Mouse (Mus musculus) layer of hippocampus, postnatal 36 days (tissue): ENCODE measurements around the gene Vipr1. TPM values are rescaled to one million over a fixed set of nuclear protein-coding genes. Genes with fewer than 3 reads are reported as not detected.
"Not testable (repeated sequence)": the region's sequence is repeated elsewhere in the genome, so short reads cannot be mapped to it uniquely, and the experiment has no call there.

Source experiments
- DNase-seq, 2 experiments: peaks; one replicate each; pipeline ENCODE4 v3.0.0; 2022
- total RNA-seq, 2 experiments: library from RNA; stranded (reverse); gene quantifications; 2 replicates each; pipeline ENCODE4 v1.2.3; 2021

The Vipr1 gene
- total RNA-seq, result 10 to 100 TPM; 15.0 to 18.7 TPM

DNA sequence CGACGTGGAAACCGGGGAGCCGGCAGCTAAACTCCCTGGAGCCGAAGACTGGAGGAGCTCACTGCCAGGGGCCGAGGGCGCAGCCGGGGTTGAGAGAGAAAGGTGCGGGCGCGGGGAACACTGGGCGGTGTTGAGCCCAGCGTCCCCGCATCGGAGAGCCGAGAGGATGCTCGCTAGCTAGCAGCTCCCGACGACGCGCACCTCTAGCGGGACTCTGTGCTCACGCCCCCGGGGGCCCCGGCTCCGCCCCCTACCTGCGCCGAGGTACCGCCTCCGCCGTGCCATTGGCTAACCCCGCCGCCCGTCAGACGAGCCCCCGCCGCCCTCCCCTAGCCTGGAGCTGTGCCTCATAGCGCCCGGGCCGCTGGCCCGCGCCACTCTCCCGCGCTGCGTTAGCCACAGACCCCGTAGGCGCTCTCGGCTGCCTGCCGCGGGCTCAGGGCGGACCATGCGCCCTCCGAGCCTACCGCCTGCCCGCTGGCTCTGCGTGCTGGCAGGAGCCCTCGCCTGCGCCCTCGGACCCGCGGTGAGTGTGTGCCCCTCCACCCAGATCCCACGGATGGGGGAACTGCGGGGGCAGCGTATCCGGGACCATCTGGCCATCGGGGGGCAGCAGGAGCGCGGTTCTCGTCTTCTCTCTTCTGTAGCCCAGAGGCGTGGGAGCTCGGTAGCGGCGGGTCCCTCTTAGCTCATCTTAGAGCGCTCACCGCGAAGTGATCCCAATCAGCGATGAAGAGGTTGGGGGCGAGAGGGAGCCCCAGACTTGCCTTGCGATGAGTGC, at the start of gene Vipr1:
TSS of gene Vipr1 (plus strand) at position 316 of the 781 bp plus-strand sequence.
- peak; percentile 84 to 86 for DNase-seq

DNA sequence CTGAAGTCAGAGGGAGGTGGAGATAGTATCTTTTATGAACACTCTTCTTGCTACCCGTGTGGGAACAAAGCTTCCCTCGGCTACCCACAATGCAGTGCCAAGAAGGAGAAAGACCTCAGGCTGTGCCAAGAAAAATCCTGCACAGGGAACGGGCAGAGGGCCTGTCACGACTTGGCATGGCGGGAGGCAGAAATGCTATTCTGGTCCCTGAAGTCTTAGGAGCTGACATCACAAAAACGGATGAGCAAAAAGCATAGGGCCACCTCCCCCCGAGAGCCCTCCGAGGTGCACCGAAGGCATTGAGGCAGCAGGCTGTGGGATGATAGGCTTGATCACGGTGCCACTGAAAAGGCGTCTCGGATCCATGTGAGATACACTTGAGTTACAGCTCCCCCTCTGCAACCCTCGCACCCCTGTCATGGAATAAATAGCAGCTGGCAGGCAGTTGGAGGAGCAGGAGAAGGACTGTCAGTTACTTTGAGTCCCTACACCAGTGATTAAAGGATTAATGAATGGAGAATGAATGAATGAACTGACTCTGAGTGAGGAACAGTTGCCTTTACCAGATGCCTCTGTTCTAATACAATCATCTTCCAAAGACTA, 49.5 kb upstream of the Vipr1 start:
- DNase-seq, result peak in 1 of 2 experiments; percentile 23

DNA sequence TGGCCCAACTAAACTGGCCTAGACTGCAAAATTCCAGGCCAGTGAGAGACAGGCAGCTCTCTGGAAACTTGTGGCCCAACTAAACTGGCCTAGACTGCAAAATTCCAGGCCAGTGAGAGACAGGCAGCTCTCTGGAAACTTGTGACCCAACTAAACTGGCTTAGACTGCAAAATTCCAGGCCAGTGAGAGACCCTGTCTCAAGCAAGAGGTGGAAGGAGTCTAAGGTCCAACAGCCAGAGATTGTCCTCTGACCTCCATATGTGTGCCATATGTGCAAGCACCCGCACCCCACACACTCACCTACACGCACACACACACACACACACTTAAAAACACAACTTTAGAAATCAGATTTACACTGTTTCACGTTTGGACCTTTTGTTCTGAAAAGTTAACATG, 48.7 kb upstream of the Vipr1 start:
- not testable (repeated sequence) for DNase-seq

DNA sequence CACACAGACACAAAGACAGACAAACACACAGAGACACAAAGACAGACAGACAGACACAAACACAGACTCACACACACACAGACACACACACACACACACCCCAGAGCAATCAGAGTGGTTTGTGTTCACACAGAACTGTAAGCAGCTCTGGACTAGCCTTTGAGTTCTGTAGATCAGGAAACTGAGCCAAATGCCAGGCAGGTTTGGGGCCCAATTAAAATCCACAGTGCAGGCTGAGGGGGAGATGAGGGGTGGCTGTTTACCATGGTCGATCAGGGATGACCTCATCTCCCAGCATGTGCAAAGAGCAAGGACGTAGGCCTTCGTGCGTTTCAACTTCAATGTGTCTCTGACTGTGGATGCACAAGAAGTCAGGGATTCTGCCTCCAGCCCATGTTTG, 47.7 kb upstream of the Vipr1 start:
- no peak for DNase-seq

DNA sequence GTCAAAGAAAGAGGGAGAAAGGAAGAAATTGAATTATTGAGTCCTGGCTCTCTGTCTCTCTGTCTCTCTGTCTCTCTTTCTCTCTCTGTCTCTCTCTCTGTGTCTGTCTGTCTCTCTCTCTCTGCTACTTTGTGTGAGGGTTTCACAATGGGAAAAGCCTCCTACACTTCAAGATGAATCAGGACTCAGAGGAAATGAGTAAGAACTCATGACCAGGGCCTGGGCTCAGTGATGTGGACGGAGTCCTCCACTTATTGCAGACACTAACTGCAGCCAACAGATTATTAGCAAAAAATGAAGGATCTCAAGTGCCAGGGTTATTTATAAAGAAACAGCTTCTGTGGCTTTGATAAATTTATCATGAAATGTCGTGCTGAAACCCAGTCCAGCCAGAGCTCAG, 44.4 kb upstream of the Vipr1 start:
- DNase-seq, result no peak

DNA sequence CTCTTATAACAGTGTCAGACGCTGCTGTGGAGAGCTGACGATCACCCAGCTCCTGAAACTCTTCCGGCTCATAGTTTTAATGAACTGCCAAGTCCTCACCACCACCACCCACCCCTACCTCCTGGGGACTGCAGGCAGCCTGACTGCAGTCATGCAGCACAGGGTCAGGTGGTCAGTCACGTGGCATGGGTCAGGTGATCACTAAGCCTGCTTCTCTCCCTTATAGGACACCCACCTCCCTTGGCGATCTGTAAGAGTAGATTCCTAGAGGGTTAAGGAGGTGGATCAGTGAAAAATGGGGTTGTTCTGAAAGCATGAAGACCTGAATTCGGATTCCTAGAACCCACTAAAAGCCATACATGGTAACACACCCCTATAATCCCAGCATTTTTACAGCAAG, 43.0 kb upstream of the Vipr1 start:
- DNase-seq, result no peak

DNA sequence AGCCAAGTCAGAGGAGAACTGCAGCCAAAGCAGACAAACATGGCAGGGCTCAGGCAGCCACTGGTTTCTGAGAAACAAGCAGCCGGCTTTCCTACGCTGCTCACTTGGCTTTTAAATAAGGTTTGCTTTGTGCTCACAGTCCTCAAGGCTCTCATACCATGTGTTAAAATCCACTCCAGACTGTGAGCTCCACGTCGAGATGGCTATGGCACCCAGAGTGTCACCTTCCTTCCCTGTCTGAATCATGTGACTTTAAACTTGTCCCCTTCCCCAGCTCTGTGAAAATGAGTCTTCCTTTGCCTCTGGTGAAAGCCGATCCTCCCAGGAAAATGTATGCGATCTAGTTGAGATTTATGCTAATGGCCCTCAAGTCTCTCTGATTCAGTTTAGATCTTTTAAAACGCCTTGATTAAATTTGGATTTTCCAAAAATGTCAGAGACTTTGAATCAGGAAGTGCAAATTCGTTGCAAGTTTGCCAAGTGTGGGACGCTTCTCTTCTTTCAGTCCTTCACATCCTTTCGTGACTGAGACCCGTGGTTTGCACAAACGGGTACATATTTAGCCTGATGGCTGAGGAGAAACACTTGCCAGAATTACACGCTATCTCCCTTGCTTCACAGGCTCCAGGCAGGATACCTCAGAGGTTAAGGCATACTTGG, 42.2 kb upstream of the Vipr1 start:
- DNase-seq, result peak in 1 of 2 experiments; percentile 25

DNA sequence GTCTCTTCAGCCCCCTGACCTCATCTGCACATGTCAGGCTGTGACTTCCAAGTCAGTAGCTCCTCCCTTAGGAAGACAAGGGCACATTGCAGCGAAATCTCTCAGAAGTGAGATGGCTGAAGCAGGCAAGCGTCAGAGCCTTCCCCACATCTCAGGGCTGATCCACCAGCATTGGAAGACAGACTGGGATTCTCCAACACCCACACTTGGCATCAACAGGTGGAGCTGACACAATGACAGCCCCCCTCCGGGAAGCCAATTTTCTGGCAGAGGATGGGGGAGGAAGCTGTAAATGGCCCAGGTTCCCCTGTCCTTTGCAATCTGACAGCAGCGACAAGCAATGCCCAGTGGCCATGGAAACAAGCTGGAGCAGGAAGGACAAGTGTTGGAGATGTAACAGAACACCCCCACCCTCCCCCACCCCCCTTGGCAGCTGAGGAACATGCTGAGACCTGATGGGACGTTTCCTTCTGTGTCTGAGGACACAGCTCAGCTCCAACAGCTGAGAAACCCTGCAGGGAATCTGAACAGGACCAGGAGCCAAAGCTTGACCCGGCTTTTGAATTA, 41.6 kb upstream of the Vipr1 start:
- DNase-seq, result peak in 1 of 2 experiments; percentile 52

DNA sequence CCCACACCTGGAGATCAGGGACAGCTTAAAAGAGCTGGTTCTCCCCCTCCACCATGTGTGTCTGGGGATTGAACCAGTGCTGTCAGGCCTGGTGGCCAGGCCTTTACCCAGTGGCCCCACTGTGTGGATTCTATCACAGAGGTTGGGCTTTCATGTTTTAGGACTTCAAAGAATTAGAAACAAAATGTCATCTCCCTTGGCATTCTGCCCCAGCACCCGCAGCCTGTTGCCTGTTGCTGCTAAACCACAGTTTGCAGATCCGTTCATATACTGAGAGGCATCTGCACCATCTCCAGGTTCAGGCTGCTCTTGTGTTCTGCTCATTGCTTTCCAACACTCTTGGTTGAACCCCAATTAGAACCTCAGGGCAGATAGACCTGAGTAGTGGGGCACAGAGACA, 40.1 kb upstream of the Vipr1 start:
- DNase-seq, result no peak

DNA sequence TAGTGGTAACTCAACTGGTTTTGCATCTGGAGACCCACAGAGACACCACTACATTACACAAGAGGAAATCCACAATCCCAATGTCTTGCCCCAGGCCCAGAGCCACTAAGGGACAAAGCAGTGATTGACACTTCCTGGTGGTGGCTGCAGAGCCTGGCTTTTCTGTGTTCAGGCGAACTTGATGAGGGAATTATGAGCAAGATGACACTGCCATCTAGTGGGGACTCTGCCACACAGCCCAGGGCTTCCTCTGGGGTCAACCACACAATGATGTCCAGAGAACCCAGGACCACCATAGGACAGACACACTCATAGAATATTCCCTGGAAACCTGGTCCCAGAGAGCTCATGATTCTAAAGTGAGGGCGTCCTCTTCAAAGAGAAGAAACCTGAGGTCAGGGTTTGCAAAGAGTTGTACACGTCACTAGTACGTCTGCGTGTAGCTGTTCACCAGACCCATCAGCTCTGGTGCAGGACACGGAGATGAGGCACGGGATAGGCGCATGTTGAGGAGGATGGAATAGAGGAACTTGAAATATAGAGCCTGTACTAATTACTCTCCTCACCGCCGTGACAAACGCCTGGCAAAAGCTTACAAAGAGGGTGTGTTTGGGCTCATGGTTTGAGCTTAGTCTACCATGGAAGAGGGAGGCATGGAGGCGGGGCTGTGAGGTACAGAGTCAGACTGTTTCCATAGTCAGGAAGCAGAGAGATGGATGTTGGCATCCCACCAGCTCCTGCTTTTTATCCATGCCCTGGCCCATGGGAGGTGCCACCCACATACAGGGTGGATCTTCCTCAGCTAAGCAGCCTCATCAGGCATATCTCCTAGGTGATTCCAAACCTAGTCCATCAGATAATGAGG, 36.9 kb upstream of the Vipr1 start:
- peak; percentile 75 to 78 for DNase-seq

DNA sequence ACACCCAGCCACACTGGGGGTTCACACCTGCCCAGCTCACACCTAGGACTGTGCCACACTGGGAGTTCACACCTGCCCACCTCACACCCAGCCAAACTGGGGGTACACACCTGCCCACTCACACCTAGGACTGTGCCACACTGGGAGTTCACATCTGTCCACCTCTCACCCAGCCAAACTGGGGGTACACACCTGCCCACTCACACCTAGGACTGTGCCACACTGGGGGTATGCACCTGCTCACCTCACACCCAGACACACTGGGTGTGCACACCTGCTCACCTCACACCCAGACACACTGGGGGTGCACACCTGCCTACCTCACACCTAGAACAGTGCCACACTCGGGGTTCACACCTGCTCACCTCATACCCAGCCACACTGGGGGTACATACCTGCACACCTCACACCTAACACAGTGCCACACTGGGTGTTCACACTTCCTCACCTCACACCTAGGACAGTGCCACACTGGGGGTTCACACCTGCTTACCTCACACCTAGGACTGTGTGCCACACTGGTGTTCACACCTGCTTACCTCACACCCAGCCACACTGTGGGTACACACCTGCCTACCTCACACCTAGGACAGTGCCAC, 35.9 kb upstream of the Vipr1 start:
- DNase-seq, result no peak

DNA sequence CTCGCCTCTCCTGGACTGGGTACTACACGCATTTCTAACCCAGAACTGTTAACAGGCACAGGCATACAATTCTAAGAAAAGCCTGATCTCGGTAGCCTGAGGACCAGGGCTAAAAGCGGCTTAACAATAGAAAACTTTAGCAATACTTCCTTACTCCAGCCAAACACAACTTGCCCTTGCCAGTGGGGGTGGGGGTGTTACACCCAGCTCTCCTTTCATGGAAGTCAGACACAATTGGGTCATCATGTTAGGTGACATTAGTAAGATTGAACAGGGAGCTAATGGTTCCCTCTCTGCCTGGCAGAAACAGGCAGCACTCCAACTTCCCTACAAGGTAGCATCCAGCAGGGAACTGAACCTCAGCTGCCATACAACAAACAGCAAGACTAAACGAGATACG, 33.1 kb upstream of the Vipr1 start:
- no peak for DNase-seq

DNA sequence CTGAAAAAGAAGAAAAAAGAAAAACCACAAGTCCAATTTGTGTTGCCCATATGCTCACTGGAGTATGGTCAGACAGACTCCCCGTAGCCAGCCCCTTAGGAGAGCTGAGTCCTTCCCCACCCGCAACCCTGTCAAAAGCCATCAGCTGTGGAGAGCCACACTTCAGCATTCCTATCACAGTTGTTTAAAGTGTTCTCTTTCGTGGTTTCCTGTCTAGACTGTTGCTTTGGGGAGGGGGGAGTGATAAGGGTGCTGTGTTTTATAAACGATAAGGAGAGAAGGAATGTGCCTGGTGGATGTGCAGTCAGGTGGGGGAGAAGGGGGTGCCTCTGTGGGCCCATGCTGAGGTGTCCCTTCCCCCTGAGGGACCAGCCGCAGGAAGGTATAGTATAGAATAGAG, 29.3 kb upstream of the Vipr1 start:
- no peak for DNase-seq

DNA sequence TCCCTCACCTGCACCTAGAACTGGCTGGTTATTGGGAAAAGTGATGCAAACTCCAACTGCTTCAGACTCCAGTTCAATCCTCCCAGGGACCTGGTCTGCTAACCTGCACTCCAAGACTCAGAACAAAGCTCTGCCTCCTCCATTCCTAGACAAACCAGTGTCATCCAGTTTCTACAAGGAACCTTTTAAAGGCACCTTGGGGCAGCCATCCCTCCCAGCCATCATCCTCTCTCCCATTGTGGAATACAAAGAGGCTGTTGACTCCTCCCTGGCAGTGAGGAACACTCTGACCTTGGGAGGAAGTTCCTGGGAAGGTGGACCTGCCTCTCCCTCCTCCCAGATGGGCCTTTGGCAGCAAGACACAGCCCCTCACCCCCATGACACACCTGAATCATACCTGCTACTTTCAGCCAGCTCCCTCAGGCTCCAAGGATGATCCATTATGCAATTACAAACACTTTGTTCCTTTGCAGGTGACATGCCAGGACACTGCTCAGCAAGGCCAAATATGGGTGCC, 28.2 kb upstream of the Vipr1 start:
- DNase-seq, result no peak

DNA sequence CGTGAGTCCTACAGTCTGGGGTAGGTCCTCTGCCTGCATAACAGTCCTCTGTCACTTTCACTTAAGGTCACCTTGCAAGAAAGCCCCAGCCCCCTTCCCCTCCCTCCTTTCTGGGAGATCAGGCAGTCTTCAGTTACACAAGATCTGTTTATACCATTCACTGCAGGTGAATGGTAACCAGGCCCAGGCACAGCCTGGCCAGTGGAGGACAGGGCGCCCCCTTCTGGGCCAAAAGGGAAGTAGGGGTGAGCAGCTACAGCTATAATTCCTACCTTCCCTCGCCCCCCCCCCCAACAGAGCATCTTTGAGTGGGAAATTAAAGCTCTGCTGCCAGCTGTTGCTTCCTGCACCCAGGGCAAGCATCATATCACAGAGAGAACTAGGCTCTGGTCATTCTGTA, 26.0 kb upstream of the Vipr1 start:
- no peak for DNase-seq

DNA sequence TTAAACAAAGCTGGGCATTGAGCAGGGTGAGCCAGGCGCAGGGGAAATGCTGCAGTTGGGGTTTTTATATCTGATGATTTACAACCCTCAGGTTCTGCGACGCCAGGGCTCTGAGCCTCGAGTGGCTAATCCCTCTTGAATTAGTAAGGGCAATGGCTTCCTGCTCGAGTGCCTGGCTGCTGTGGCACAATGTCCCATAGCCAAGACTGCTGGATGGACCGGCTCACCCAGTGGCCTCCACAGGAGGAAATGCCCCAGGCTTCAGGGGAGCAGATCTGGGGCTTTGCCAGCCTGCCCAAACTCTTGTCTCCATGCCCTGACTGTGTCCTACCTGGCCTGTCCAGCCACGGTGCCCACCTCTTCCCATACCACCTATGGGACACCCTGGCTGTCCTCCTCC, 23.1 kb upstream of the Vipr1 start:
- DNase-seq, result no peak

DNA sequence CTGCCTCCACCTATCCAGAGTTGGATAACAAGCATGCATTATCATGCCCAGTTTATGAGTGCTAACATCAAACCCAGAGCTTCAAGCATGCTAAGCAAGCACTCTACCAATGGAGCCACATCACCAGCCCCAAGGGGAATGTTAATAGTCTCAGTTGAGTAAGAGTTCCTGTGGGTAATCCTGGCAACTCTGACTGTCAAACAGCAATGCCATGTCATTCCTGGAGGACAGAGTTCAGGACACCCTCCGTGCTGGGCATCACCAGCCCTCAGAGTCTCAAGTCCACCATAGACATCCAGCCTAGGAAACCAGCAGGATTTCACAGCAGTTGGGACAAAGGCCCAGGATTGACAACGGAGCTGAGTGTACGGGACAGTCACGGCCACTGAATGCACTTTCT, 19.3 kb upstream of the Vipr1 start:
- no peak for DNase-seq

DNA sequence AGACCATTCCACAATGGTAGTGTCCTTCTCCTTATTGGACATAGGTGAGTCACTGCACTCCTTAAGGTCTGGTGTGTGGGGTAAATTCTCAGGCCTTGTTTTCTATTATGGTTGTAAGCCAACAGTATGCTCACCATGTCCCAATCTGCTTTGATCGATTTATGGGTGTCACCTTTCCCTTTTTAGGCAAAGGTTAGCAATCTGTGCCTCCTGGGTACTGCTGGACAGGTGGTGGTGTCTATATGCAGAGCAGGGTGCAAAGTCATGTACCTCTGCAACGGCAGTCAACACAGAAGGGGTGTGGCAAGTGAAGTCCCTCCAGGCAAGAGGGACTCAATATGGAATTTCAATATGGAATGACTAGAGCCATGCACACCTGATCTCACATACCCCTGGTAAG, 17.6 kb upstream of the Vipr1 start:
- DNase-seq, result no peak

DNA sequence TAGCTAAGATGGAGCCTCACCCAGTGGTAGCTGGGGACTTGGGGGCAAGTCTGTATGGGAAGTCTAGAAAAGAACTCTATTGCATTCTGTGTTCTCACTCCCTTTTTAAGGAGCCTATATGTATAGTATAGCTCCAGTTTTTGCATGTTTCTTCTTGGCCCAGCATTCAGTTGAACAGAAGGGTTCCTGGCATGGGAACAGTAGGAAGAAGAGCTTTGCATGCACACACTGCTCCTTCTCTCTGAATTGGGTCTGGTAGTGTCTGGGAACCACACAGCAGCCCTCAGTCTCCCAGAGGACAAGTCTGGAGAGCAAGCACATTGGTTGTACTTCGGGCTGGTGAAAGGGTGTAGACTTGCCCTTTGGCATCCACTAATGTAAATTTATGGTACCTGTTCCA, 11.9 kb upstream of the Vipr1 start:
- no peak for DNase-seq

DNA sequence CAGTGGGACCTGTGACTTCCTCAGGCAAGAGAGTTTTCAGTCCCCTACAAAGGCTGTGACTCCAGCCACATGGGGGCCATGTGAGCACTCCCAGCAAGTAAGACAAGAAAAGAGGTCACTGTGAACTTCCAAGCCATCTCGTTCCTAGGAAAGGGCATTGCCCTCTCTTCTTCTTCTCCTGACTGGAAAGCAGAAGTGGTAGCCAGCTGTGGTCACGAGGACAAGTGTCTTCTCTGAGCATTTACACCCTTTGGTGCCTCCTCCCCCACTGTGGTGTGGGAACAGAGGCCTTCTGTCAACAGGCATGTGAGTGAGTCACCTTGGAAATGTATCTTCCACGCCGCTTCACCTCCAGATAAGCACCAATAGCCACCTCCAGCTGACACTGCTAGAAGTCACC, 10.6 kb upstream of the Vipr1 start:
- no peak for DNase-seq

DNA sequence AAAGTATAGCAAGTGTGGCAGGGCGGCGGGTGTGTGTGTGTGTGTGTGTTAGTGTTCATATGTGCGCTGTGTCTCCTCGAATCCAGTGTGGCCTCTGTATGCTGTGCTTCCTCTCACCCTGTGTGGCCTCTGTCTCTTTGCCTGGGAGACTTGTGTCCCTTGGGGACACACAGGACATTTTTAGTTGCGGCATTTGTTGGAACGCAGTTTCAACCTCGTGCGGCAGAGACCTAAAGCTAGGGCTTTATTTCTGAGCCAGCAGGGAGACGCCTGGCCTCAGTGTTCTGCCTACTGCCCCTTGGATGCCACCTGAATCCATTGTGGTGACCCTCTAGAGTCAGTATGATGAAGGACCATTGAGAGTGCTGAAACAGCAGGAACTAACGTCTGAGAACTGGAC, 9.6 kb upstream of the Vipr1 start:
- no peak for DNase-seq

DNA sequence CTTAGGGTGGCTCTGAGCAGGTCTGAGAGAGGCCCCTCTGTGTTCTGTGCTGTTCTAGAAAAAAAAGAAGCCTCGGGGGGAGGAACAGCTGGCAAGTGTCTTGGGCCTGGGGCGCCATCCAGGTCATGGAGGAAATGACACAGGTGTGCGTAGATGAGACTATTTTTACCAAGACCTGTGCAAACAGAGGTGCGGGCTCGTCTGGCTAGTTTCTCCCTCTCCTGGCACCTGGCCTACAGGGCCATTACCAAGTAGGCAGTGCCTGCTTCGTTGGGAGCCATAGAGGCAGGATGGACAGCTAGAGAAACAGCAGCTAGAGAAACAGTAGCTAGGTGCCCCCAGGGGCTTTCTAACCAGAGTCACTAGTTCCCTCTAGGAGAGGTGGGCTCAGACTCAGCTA, 9.2 kb upstream of the Vipr1 start:
- no peak for DNase-seq
